Mouse (Mus musculus) kidney, postnatal 0 days (tissue): Measurements from ENCODE around the gene Fxyd7. TPM values are rescaled to one million over a fixed set of nuclear protein-coding genes. Genes with fewer than 3 reads are reported as not detected.

ENCODE experiments used
- ATAC-seq: fragments of 200-750 bp; cut with Nextera tagmentation; replicated peaks from 2 replicates; pipeline ENCODE4 v1.8.0; 2017; ENCODE audit warnings: low read depth, moderate number of reproducible peaks, moderate TSS enrichment, moderate library complexity; ENCODE audit not compliant: low FRiP score
- DNase-seq: peaks from one replicate; pipeline ENCODE4 v3.0.0-alpha.2; 2016; ENCODE audit warnings: low spot score
- H3K27ac ChIP-seq: fragments of 300-500 bp; sonication (generic); 2 replicates; pipeline ENCODE4 v1.5.1; 2014; ENCODE audit warnings: mild to moderate bottlenecking
- H3K27me3 ChIP-seq: fragments of 300-500 bp; sonication (generic); 2 replicates; pipeline ENCODE4 v1.6.1; 2014; ENCODE audit warnings: low read length, mixed read lengths; ENCODE audit not compliant: insufficient read depth
- H3K36me3 ChIP-seq: fragments of 300-500 bp; sonication (generic); 2 replicates; pipeline ENCODE4 v1.6.1; 2014; ENCODE audit warnings: low read length, mixed read lengths; ENCODE audit not compliant: insufficient read depth
- H3K4me1 ChIP-seq: fragments of 300-500 bp; sonication (generic); replicated peaks from 2 replicates; pipeline ENCODE4 v1.6.1; 2014; ENCODE audit warnings: antibody characterized with exemption, low read length, mixed read lengths; ENCODE audit not compliant: insufficient read depth
- H3K4me2 ChIP-seq: fragments of 300-500 bp; sonication (generic); 2 replicates; pipeline ENCODE4 v1.6.1; 2014; ENCODE audit warnings: mild to moderate bottlenecking, low read length, moderate library complexity, mixed read lengths
- H3K4me3 ChIP-seq: fragments of 300-500 bp; sonication (generic); replicated peaks from 2 replicates; pipeline ENCODE4 v1.5.1; 2014; ENCODE audit warnings: low read depth, low read length
- H3K9ac ChIP-seq: fragments of 300-500 bp; sonication (generic); 2 replicates; pipeline ENCODE4 v1.6.1; 2014; ENCODE audit warnings: low read depth, low read length
- H3K9me3 ChIP-seq: fragments of 300-500 bp; sonication (generic); replicated peaks from 2 replicates; pipeline ENCODE4 v1.6.1; 2016; ENCODE audit warnings: low read length, inconsistent platforms, mixed read lengths
- CTCF ChIP-seq: IDR thresholded peaks from 2 replicates; pipeline ENCODE4 v1.5.1; 2016; ENCODE audit warnings: antibody characterized with exemption, low read depth, mild to moderate bottlenecking, moderate library complexity
- WGBS: fragments of 180-500 bp; shearing (Covaris S2); extraction: QIAGEN DNeasy Blood & Tissue Kit; methylation state at CpG from one replicate; pipeline ENCODE4 v1.1.7; 2014; 5-methylcytosine and 5-hydroxymethylcytosine counted together
- microRNA-seq: library from miRNA; unstranded; fragments of <30 nt; microRNA quantifications from one replicate; pipeline ENCODE4, GENCODE M21; 2016
- polyA plus RNA-seq: library from polyadenylated mRNA; unstranded; fragments of >200 nt; fragmentation: Nextera tagmentation; extraction: Ambion mirVana; gene quantifications from 2 replicates; pipeline ENCODE4 v1.2.1, GENCODE M21; 2015

Gene Fxyd7
- polyA plus RNA-seq, 1 experiment from 2014 or later, result 8.5 TPM

- H3K27me3 ChIP-seq, result no peaks in the 10 kb centered on the region
- no peak overlapping the region for H3K4me3 ChIP-seq
- no peak overlapping the region for H3K4me2 ChIP-seq
- H3K9ac ChIP-seq, result no peak overlapping the region
- no peaks in the 10 kb centered on the region for H3K4me1 ChIP-seq
- ATAC-seq (peak; percentile 68; the same call in 1 of the 2 replicates), DNase-seq (peak; percentile 83)
- H3K9me3 ChIP-seq, result no peaks in the 10 kb centered on the region
- WGBS, result 4% methylated on average over 3 of the region's 3 CpGs
- no peaks in the 10 kb centered on the region for H3K36me3 ChIP-seq
- TF ChIP-seq CTCF, result no peak
- H3K27ac ChIP-seq, result 0 out of 2 replicates have a peak overlapping the region, but pooled peaks have one; percentile 2
These were observed 42.4 kb downstream of the Fxyd7 start for GRCm38 (mm10) chr7:31008889-31009288.

GRCm38 (mm10) chr7:31008175-31008574 lies 43.1 kb downstream of the Fxyd7 start:
- Histone ChIP-seq H3K36me3 (no peaks in the 10 kb centered on the region), H3K27me3 (no peaks in the 10 kb centered on the region), H3K4me3 (no peak overlapping the region), H3K4me1 (no peaks in the 10 kb centered on the region), H3K4me2 (no peak overlapping the region), H3K9me3 (no peaks in the 10 kb centered on the region), H3K27ac (no peak overlapping the region), H3K9ac (no peak overlapping the region)
- 62% methylated on average over 1 of the region's 1 CpGs for WGBS
- no peak for TF ChIP-seq CTCF
- ATAC-seq (no peak), DNase-seq (no peak)

GRCm38 (mm10) chr7:31007775-31008174 lies 43.5 kb downstream of the Fxyd7 start:
- DNase-seq (no peak), ATAC-seq (no peak)
- WGBS, result 86% methylated on average over 1 of the region's 1 CpGs
- Histone ChIP-seq H3K4me1 (no peaks in the 10 kb centered on the region), H3K36me3 (no peaks in the 10 kb centered on the region), H3K9ac (no peak overlapping the region), H3K4me2 (no peak overlapping the region), H3K4me3 (no peak overlapping the region), H3K27ac (no peak overlapping the region), H3K9me3 (no peaks in the 10 kb centered on the region), H3K27me3 (no peaks in the 10 kb centered on the region)
- no peak for TF ChIP-seq CTCF

GRCm38 (mm10) chr7:31002650-31003049 lies 48.6 kb downstream of the Fxyd7 start:
- Histone ChIP-seq H3K36me3 (no peaks in the 10 kb centered on the region), H3K27ac (no peak overlapping the region), H3K4me3 (no peak overlapping the region), H3K4me2 (no peak overlapping the region), H3K9me3 (no peaks in the 10 kb centered on the region), H3K4me1 (no peaks in the 10 kb centered on the region), H3K9ac (no peak overlapping the region), H3K27me3 (no peaks in the 10 kb centered on the region)
- no peak for TF ChIP-seq CTCF
- DNase-seq (peak; percentile 37), ATAC-seq (no peak)
- 61% methylated on average over 8 of the region's 8 CpGs for WGBS

GRCm38 (mm10) chr7:31000505-31001020 lies 50.7 kb downstream of the Fxyd7 start:
- H3K4me2 ChIP-seq, result no peak overlapping the region
- no peaks in the 10 kb centered on the region for H3K4me1 ChIP-seq
- H3K9me3 ChIP-seq, result no peaks in the 10 kb centered on the region
- DNase-seq, result peak; percentile 79
- 25% methylated on average over 7 of the region's 7 CpGs for WGBS
- TF ChIP-seq CTCF, result no peak
- H3K27ac ChIP-seq, result no peak overlapping the region
- H3K9ac ChIP-seq, result no peak overlapping the region
- no peaks in the 10 kb centered on the region for H3K36me3 ChIP-seq
- ATAC-seq, result peak; percentile 52
- no peaks in the 10 kb centered on the region for H3K27me3 ChIP-seq
- H3K4me3 ChIP-seq, result no peak overlapping the region

GRCm38 (mm10) chr7:30996491-30996890 lies 54.8 kb downstream of the Fxyd7 start:
- DNase-seq, result no peak
- Histone ChIP-seq H3K36me3 (no peaks in the 10 kb centered on the region), H3K9me3 (no peaks in the 10 kb centered on the region), H3K4me3 (no peak overlapping the region), H3K9ac (no peak overlapping the region), H3K27ac (no peak overlapping the region), H3K4me1 (0 out of 2 replicates have a peak, but pooled peaks cover 3% of the 10 kb centered on the region), H3K4me2 (no peak overlapping the region), H3K27me3 (no peaks in the 10 kb centered on the region)
- TF ChIP-seq CTCF, result peak; percentile 29; the same call in 1 of the 2 replicates
- no peak for ATAC-seq
- WGBS, result 99% methylated on average over 2 of the region's 2 CpGs

GRCm38 (mm10) chr7:30993986-30994385 lies 57.3 kb downstream of the Fxyd7 start:
- no peak overlapping the region for H3K4me2 ChIP-seq
- no peak overlapping the region for H3K4me3 ChIP-seq
- ATAC-seq, result no peak

More at GRCm38 (mm10) chr7:30993986-30994385, 57.3 kb downstream of the Fxyd7 start:
- H3K9me3 ChIP-seq, result no peaks in the 10 kb centered on the region
- no peak overlapping the region for H3K9ac ChIP-seq
- no peak for DNase-seq
- TF ChIP-seq CTCF, result no peak
- 83% methylated on average over 5 of the region's 5 CpGs for WGBS
- no peaks in the 10 kb centered on the region for H3K27me3 ChIP-seq
- H3K27ac ChIP-seq, result no peak overlapping the region
- H3K36me3 ChIP-seq, result no peaks in the 10 kb centered on the region
- H3K4me1 ChIP-seq, result 0 out of 2 replicates have a peak, but pooled peaks cover 3% of the 10 kb centered on the region

Small RNA genes lying within 50 kb of the gene (microRNA-seq; reads per million reads assigned to microRNA genes)
- not detected for gene Mir7050

Other genes with a start within 250 kb of the Fxyd7 start
- 0.06 and 0.16 TPM in 2 replicates for gene Ffar2, start 227.7 kb downstream of the Fxyd7 start, polyA plus RNA-seq
- gene Ffar3, start 195.3 kb downstream of the Fxyd7 start, polyA plus RNA-seq, result 0.20 TPM in 1 of 2 replicates, not detected in the other
- 0.03 TPM in 1 of 2 replicates, not detected in the other for gene Ffar1, start 189.9 kb downstream of the Fxyd7 start, polyA plus RNA-seq
- 0.20 and 0.45 TPM in 2 replicates for gene Cd22, start 171.1 kb downstream of the Fxyd7 start, polyA plus RNA-seq
- gene Mag, start 136.6 kb downstream of the Fxyd7 start, polyA plus RNA-seq, result 0.79 and 0.91 TPM in 2 replicates
- not detected in 2 replicates for gene Hamp2, start 126.8 kb downstream of the Fxyd7 start, polyA plus RNA-seq
- not detected in 2 replicates for gene Hamp, start 107.4 kb downstream of the Fxyd7 start, polyA plus RNA-seq
- gene Usf2, start 94.7 kb downstream of the Fxyd7 start, polyA plus RNA-seq, result 21.9 and 22.3 TPM in 2 replicates
- gene Lsr, start 78.0 kb downstream of the Fxyd7 start, polyA plus RNA-seq, result 58.4 and 60.6 TPM in 2 replicates
- gene Fam187b, start 77.7 kb downstream of the Fxyd7 start, polyA plus RNA-seq, result 8.9 and 9.2 TPM in 2 replicates
- 31.5 and 35.9 TPM in 2 replicates for gene Fxyd5, start 9.0 kb downstream of the Fxyd7 start, polyA plus RNA-seq
- 62.0 and 76.3 TPM in 2 replicates for gene Fxyd1, start 5.7 kb upstream of the Fxyd7 start, polyA plus RNA-seq
- 0.24 and 0.34 TPM in 2 replicates for gene Lgi4, start 7.9 kb upstream of the Fxyd7 start, polyA plus RNA-seq
- gene Fxyd3, start 25.2 kb upstream of the Fxyd7 start, polyA plus RNA-seq, result 16.9 and 22.5 TPM in 2 replicates
- 106 and 110 TPM in 2 replicates for gene Hpn, start 63.8 kb upstream of the Fxyd7 start, polyA plus RNA-seq
- 2.2 and 2.8 TPM in 2 replicates for gene Scn1b, start 75.5 kb upstream of the Fxyd7 start, polyA plus RNA-seq
- gene Gramd1a, start 104.4 kb upstream of the Fxyd7 start, polyA plus RNA-seq, result 36.2 and 36.3 TPM in 2 replicates
- gene Scgb2b2, start 239.0 kb upstream of the Fxyd7 start, polyA plus RNA-seq, result not detected in 2 replicates
- gene Scgb1b2, start 240.4 kb upstream of the Fxyd7 start, polyA plus RNA-seq, result not detected in 2 replicates